Mouse (Mus musculus) limb, embryonic 10.5 days (tissue): Measurements from ENCODE around the gene Cdc42bpb. TPM values are rescaled to one million over a fixed set of nuclear protein-coding genes. Genes with fewer than 3 reads are reported as not detected.

Source experiments
- DNase-seq: peaks from one replicate; pipeline ENCODE4 v3.0.0-alpha.2; 2017; ENCODE audit warnings: low spot score
- H3K27ac ChIP-seq: fragments of 300-500 bp; sonication (generic); 2 replicates; pipeline ENCODE4 v1.5.1; 2016; ENCODE audit warnings: mild to moderate bottlenecking
- H3K27me3 ChIP-seq: fragments of 300-500 bp; sonication (generic); 2 replicates; pipeline ENCODE4 v1.6.1; 2016; ENCODE audit warnings: low read depth, mild to moderate bottlenecking; ENCODE audit not compliant: poor library complexity, severe bottlenecking
- H3K36me3 ChIP-seq: fragments of 300-500 bp; sonication (generic); 2 replicates; pipeline ENCODE4 v1.6.1; 2016; ENCODE audit warnings: mild to moderate bottlenecking, moderate library complexity
- H3K4me1 ChIP-seq: fragments of 300-500 bp; sonication (generic); 2 replicates; pipeline ENCODE4 v1.6.1; 2016
- H3K4me3 ChIP-seq: fragments of 300-500 bp; sonication (generic); 2 replicates; pipeline ENCODE4 v1.5.1; 2016; ENCODE audit warnings: mild to moderate bottlenecking, moderate library complexity
- H3K9me3 ChIP-seq: fragments of 300-500 bp; sonication (generic); replicated peaks from 2 replicates; pipeline ENCODE4 v1.6.1; 2016; ENCODE audit warnings: mild to moderate bottlenecking
- WGBS: fragments of 180-500 bp; shearing (Covaris S2); methylation state at CpG from one replicate; pipeline ENCODE4 v1.1.7; 2016; 5-methylcytosine and 5-hydroxymethylcytosine counted together
- polyA plus RNA-seq: library from polyadenylated mRNA; unstranded; fragments of >200 nt; fragmentation: Nextera tagmentation; extraction: Ambion mirVana; gene quantifications from 2 replicates; pipeline ENCODE4 v1.2.1, GENCODE M21; 2016

Gene Cdc42bpb
- polyA plus RNA-seq, 1 experiment from 2014 or later: 32.0 TPM

GRCm38 (mm10) chr12:111353439-111353915, 24.0 kb downstream of the Cdc42bpb start:
- Histone ChIP-seq H3K9me3 (no peaks in the 10 kb centered on the region), H3K27me3 (no peaks in the 10 kb centered on the region), H3K36me3 (peaks cover 21% of the 10 kb centered on the region), H3K4me3 (no peak overlapping the region), H3K4me1 (peaks cover 27% of the 10 kb centered on the region), H3K27ac (no peak overlapping the region)
- no peak for DNase-seq
- 90% methylated on average over 15 of the region's 15 CpGs for WGBS

DNA sequence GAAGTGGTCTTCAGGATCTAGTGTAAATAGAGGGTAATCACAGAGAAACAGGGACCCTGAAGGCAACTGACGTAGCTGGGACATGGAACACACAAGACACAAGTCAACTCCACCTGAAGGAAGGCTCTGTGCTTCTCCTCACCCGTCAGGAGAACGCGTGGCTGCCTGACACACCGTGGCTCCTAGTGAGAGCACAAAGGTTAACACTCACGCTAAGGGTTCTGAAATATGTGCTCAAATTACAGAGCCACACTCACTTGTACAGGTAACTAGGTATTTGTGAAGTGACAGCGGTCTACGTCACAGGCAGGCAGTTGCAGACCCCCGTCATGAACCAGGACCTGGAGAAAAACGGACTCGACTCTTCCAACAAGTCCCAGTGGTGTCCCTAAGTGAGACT, 24.5 kb downstream of the Cdc42bpb start:
- Histone ChIP-seq H3K36me3 (peaks cover 21% of the 10 kb centered on the region), H3K4me1 (peaks cover 25% of the 10 kb centered on the region; the same call in 1 of the 2 replicates), H3K9me3 (no peaks in the 10 kb centered on the region), H3K4me3 (no peak overlapping the region), H3K27ac (no peak overlapping the region), H3K27me3 (no peaks in the 10 kb centered on the region)
- no peak for DNase-seq
- WGBS: 87% methylated on average over 11 of the region's 11 CpGs

DNA sequence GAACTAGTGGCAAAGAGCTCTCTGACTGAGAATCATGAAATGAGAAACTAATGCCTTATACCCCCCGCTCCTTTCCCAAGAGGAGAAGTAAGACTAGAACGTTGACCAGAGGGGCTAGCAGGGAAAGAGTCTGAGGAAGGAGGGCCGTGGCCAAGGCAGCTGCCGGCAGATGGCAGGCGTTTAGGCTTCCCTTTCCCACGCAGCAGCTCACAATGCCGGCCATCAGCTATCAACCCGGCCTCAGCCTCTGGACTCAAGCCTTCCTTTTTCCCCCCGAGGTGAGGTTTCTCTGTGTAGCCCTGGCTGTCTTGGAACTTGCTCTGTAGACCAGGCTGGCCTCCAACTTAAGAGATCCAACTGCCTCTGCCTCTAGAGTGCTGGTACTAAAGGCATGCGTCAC, 25.0 kb downstream of the Cdc42bpb start:
- peaks cover 21% of the 10 kb centered on the region for H3K36me3 ChIP-seq
- WGBS: 88% methylated on average over 10 of the region's 10 CpGs
- peaks cover 20% of the 10 kb centered on the region; the same call in 1 of the 2 replicates for H3K4me1 ChIP-seq
- no peak for DNase-seq
- no peaks in the 10 kb centered on the region for H3K9me3 ChIP-seq
- H3K4me3 ChIP-seq: no peak overlapping the region
- no peaks in the 10 kb centered on the region for H3K27me3 ChIP-seq
- no peak overlapping the region for H3K27ac ChIP-seq

DNA sequence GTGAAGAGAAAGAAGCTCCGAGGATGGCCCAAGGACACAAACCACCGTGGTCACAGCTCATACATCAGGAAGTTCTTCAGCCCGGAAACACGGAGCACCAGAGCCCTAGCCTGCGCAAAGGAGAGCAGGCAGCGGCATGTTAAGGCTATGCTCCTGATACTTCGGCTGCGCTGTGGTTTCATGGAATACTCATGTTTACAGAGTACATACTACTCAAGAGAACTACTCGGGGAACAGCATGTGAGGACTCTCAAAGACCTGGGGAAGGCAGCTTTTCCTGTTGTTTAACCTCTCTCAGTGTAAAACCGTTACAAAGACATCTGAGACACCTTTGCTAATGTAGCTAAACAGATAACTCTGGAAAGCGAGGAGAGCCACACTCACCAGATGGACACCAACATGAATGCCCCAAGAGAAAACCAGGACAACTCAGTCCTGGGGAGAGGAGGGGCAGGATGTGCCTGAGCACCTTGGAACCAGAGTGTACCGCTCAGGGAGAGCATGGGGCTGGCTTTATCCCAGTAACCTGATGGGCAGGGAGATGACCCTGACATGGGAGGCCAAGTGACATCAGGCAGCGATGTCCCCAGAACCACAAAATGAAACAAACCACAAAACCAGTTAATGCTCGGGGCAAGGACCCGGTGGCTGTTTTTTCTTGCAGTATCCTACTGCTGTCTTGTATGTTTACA, 27.8 kb downstream of the Cdc42bpb start:
- Histone ChIP-seq H3K9me3 (no peaks in the 10 kb centered on the region), H3K36me3 (peaks cover 21% of the 10 kb centered on the region), H3K27me3 (no peaks in the 10 kb centered on the region), H3K4me3 (no peak overlapping the region), H3K4me1 (peaks cover 14% of the 10 kb centered on the region), H3K27ac (no peak overlapping the region)
- WGBS: 91% methylated on average over 15 of the region's 15 CpGs
- DNase-seq: no peak

DNA sequence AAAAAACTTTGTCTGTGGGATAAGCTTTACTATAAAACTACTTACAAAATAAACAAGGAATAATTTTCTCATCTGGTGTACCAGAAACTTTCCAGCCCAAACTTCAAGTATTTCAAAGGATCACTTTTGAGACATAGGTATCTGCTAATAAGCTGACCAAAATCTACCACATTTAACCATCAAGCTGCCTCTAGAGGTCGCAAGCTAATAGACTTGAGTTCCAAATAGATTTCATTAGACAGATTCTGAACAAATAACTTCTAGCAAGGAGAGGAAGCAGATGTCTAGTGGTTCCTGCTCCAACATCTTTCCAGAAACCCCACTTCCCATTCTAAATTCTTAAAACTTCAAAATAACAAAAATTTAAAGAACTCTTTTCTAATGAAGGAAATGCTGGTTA, 33.6 kb downstream of the Cdc42bpb start:
- H3K9me3 ChIP-seq: no peaks in the 10 kb centered on the region
- no peak for DNase-seq
- H3K27ac ChIP-seq: no peak overlapping the region
- H3K4me1 ChIP-seq: peaks cover 6% of the 10 kb centered on the region
- no peaks in the 10 kb centered on the region for H3K27me3 ChIP-seq
- 69% methylated on average over 1 of the region's 1 CpGs for WGBS
- no peak overlapping the region for H3K4me3 ChIP-seq
- H3K36me3 ChIP-seq: peaks cover 42% of the 10 kb centered on the region

DNA sequence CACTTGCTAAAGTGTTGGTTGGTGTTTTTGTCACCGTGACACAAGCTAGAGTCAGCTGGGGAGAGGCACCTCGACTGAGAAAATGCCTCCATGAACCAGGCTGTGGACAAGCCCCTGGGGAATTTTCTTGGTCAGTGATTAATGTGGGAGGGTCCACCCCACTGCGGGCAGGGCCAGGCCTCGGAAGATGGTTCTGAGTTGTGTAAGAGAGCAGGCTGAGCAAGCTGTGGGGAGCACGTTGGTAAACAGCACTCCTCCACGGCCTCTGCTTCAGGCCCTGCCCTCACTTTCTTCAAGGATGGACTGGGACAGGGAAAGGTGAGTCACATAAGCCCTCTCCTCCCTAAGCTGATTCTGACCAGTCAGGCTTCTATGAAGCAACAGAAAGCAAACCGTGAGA, 36.8 kb downstream of the Cdc42bpb start:
- H3K9me3 ChIP-seq: no peaks in the 10 kb centered on the region
- H3K4me3 ChIP-seq: no peak overlapping the region
- no peaks in the 10 kb centered on the region for H3K4me1 ChIP-seq
- no peak overlapping the region for H3K27ac ChIP-seq
- H3K27me3 ChIP-seq: no peaks in the 10 kb centered on the region
- DNase-seq: no peak
- WGBS: 85% methylated on average over 7 of the region's 7 CpGs
- H3K36me3 ChIP-seq: peaks cover 75% of the 10 kb centered on the region

- 76% methylated on average over 15 of the region's 15 CpGs for WGBS
- Histone ChIP-seq H3K4me1 (peaks cover 7% of the 10 kb centered on the region), H3K27me3 (no peaks in the 10 kb centered on the region), H3K4me3 (no peak overlapping the region), H3K9me3 (no peaks in the 10 kb centered on the region), H3K36me3 (peaks cover 93% of the 10 kb centered on the region), H3K27ac (no peak overlapping the region)
- no peak for DNase-seq
Measured at GRCm38 (mm10) chr12:111337864-111338354, 39.6 kb downstream of the Cdc42bpb start.

DNA sequence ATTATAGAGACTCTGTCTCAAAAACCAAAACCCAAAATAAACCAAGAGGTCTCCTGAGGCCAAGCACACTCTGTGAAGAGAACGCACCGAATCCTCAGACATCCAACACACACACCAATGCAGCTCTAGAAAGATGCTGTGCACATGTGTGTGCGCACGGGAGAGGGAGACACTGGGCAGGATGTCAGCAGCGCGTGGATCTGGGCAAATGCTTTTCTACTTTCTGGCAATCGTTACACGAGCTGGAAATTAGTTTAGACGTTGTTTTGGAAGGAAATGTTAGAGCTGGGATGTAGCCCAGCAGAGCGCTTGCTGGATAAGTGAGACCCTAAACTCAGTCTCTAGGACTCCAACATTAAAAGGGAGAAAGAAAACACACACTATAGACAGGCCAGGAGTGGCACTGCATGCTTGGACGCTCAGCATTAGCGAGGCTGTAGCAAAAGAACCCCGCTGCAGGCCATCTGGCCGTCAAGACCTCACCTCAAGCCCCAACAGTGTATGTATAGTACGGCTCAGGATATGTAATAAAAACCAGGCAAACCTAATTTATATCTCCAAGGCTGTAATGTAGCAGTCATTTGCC, 44.4 kb downstream of the Cdc42bpb start:
- Histone ChIP-seq H3K9me3 (no peaks in the 10 kb centered on the region), H3K36me3 (peaks cover 94% of the 10 kb centered on the region), H3K4me1 (peaks cover 8% of the 10 kb centered on the region), H3K27ac (no peak overlapping the region), H3K27me3 (no peaks in the 10 kb centered on the region), H3K4me3 (no peak overlapping the region)
- DNase-seq: no peak
- 85% methylated on average over 15 of the region's 15 CpGs for WGBS

- Histone ChIP-seq H3K4me3 (no peak overlapping the region), H3K9me3 (no peaks in the 10 kb centered on the region), H3K27me3 (no peaks in the 10 kb centered on the region), H3K27ac (no peak overlapping the region), H3K4me1 (peaks cover 8% of the 10 kb centered on the region), H3K36me3 (peaks cover 94% of the 10 kb centered on the region)
- no peak for DNase-seq
- WGBS: 91% methylated on average over 11 of the region's 11 CpGs
Measured at GRCm38 (mm10) chr12:111332443-111332842, 45.1 kb downstream of the Cdc42bpb start.

- Histone ChIP-seq H3K36me3 (peaks cover 94% of the 10 kb centered on the region), H3K4me3 (no peak overlapping the region)
- 96% methylated on average over 9 of the region's 9 CpGs for WGBS
Measured at GRCm38 (mm10) chr12:111331573-111331972, 45.9 kb downstream of the Cdc42bpb start.

DNA sequence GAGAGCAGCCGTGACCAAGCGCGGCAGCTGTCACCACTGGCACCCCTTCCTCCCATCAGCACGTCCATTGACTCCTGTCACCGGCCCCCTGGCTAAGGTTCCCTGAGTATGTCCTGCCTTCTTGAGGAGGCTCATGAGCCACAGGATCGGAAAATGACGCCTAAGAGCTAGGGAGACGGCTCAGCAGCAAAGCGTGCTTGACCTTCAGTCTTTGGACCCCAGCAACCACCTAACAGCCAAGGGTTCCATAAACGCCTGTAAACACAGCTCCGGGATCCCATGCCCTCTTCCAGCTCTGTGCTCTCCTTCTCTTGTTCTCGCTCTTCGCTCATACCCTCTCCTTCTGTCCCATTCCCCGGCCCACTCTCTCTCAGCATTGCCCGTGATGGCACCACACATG, 48.2 kb downstream of the Cdc42bpb start:
- WGBS: 93% methylated on average over 15 of the region's 15 CpGs

More at GRCm38 (mm10) chr12:111331573-111331972, 45.9 kb downstream of the Cdc42bpb start:
- Histone ChIP-seq H3K4me1 (peaks cover 8% of the 10 kb centered on the region), H3K9me3 (no peaks in the 10 kb centered on the region), H3K27ac (no peak overlapping the region), H3K27me3 (no peaks in the 10 kb centered on the region)
- no peak for DNase-seq

DNA sequence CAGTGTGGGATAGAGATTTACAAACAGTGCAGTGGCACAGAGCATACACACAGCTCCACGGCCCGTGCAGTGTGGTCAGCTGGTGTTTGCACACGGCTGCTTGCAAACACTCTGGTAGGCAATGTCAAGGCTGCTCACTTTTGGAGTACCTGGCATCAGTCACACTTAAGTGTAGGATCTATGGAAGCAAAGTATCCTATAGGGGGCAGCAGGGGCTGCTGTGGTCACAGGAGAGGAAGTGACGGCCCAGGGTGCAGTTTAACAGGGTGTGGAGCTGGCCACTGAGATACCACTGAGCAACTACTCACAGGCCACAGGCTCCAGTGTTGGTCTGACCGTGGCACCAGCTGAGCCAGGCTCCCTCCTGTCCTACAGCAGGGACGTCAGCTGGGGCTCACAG, 49.2 kb downstream of the Cdc42bpb start:
- Histone ChIP-seq H3K4me1 (peaks cover 6% of the 10 kb centered on the region), H3K4me3 (no peak overlapping the region), H3K36me3 (peaks cover 97% of the 10 kb centered on the region), H3K27me3 (no peaks in the 10 kb centered on the region), H3K9me3 (no peaks in the 10 kb centered on the region), H3K27ac (no peak overlapping the region)
- no peak for DNase-seq
- 88% methylated on average over 6 of the region's 6 CpGs for WGBS

More for the DNA sequence above, 48.2 kb downstream of the Cdc42bpb start:
- H3K27ac ChIP-seq: no peak overlapping the region
- no peak for DNase-seq
- H3K4me1 ChIP-seq: peaks cover 8% of the 10 kb centered on the region
- H3K4me3 ChIP-seq: no peak overlapping the region
- peaks cover 94% of the 10 kb centered on the region for H3K36me3 ChIP-seq
- no peaks in the 10 kb centered on the region for H3K9me3 ChIP-seq
- H3K27me3 ChIP-seq: no peaks in the 10 kb centered on the region

DNA sequence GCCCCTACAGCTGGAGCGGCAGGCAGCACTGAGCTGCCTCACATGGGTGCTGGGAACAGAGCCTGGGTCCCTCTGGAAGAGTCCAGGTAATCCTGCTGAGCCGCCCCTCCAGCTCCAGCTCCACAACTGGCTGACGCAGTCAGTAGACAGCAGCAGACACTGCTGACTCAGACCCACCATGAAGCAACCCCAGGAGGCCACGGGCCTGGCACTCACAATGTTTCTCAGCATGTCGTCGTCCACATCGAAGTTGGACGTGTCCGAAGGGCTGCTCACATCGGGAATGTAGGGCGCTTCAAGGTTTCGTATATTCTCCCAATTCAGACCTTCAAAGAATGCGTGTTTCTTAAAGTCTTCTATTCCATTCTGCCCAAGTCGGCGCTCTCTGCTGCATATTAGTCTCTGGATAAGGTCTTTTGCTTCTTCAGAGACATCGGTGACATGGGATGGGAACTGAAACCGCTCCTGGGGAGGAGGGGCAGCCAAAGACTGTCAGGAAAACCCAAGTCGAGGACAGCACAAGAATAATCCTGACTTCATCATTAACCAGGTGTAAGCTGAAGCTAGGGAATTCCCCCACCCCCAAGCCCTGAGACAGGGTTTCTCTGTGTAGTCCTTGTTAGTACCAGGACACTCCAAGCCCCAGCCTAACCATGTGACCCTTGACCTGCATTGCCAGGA, 51.6 kb downstream of the Cdc42bpb start:
- WGBS: 94% methylated on average over 18 of the region's 18 CpGs
- H3K9me3 ChIP-seq: no peaks in the 10 kb centered on the region
- H3K27ac ChIP-seq: no peak overlapping the region
- H3K36me3 ChIP-seq: peaks cover 100% of the 10 kb centered on the region
- no peak overlapping the region for H3K4me3 ChIP-seq
- no peaks in the 10 kb centered on the region for H3K4me1 ChIP-seq
- H3K27me3 ChIP-seq: no peaks in the 10 kb centered on the region
- no peak for DNase-seq
